Mouse (Mus musculus): ENCODE measurements around the gene Zdhhc14.

The Zdhhc14 gene

DNA sequence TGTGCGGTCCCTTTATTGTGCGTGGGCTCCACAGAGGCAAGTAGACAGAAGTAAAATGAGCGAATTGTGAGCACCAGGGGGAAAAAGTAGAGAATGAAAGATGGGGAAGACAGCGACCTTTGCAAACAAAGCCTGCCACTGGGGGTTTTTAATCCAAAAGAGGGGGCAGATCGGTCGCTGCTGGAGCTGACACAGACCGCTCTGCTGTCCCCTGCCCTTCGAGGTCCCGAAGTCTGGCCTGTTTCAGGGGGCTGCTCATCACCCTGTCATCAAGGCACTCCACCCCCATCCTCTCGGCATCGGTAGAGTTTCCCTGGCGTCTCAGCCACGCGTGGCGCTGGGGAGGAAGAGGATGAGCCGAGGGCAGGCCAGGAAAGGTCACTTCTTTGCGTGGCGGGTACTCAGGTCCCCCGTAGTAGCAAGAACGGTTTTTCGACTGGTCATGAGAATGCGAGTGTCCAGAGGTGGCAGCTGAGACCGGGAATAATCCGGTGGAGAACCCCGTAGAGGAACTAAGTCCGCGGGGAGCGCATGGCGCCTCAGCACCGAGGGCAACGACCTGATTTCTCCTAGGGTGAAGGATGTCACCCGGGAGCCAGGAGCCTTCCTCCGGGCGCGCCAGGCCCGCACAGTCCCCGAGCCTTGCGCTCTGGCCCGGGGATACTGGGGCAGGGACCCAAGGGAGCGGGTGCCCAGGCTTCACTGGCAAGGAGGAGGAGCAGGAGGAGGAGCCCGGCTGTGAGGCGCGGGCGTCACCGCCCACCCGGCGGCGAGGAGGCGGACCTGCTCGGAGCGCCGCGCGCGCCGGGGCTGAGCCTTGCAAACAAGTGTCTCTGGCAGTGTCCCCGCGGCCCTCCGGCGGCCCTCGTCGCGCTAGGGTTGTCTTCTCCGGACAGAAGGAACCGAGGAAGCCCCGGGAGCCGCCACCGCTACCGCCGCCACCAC lies at the start of gene Zdhhc14:
Gene Zdhhc14 (plus strand): TSS at position 757 of the 945 bp plus-strand sequence.
- peak; percentile 79 for DNase-seq (ENCODE audit: low read depth, low spot score)

DNA sequence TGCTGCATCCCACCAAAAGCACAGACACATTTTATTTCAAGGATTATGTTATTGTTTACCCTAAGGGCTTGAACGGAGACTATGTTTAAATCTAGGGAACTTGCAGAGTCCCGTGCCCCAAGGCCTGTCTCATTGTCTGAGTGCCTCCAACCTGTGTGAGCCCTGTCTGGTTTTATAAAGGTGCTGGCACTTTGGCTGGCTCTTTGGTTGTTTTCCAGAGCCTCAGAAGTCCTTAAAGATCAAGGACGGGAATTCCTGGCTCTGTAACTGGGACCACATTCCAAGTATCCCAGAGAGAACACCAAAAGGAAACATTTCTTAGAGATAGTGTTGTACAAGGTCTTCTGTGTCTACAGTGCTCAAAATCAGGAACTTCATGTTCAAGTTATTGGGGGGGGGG lies 49.1 kb upstream of the Zdhhc14 start:
- DNase-seq (ENCODE audit: low read depth, low spot score): no peak

DNA sequence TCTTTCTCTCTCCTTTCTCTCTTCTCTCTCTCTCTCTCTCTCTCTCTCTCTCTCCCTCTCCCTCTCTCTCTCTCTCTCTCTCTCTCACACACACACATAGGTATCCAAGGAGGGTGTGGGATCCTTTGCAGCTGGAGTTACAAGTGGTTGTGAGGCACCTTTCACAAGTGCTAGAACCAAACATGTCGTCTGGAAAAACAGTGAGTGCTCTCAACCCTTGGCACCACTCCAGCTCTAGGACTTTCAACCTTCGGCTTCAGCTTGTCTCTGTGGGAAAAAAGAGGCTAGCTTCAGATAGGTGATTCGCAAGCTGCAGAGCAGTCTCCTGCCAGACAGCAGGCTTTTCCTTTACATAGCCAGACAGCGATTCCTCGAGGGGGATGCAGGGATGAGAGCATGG lies 48.6 kb upstream of the Zdhhc14 start:
- DNase-seq (ENCODE audit: low read depth, low spot score): no peak

DNA sequence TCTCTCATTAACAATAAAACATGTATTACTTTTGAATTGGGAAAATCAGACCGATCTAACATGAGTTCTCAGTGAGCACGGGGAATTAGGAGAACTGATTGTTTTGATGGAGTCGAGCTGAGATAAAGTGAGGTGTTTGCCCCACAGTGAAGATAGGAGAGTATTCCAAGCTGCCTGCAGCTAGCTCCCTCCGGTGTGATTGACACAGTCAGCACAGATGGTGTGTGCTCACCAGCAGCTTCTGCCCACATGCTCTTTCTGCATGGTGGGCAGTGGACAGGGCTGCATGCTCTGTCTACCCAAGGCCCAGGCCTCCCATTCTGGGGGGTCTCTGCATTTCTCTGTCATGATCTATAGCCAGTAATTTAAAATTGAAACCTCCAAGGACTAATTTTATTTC lies 38.7 kb upstream of the Zdhhc14 start:
- DNase-seq (ENCODE audit: low read depth, low spot score): no peak

DNA sequence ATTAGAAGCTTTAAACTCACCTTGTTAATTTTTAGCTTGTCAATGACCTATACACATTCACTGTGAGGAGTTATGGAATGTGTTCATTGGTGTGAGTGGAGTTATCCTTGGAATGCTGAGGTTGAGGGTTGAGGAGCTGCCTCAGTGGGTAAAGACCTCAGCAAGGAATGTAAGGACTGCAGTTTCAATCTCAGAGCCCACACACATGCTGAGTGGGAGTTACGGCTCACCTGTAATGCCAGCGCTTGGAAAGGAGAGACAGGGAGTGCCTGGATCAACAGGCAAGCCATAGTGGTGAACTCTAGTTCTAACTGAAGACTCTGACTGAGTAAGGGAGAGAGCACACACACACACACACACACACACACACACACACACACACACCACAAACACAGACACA lies 28.4 kb upstream of the Zdhhc14 start:
- no peak for DNase-seq (ENCODE audit: low read depth, low spot score)

DNA sequence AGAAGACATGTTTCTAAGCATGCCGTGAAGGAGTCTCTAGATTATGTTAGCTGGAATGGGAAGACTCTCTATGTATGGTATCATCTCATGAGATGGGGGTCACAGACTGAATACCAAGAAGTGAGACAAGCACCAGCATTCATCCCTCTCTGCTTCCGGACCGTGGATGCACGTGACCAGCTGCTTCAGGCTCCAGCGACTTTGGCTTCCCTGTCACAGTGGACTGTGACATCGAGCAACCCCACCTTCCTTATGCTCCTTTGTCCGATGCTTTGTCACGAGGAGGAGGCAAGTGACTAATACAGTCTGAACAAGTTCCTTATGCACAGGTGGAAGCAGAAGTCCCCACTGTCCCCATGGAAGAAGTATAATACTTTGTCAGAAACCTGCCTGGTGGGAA lies 25.6 kb upstream of the Zdhhc14 start:
- DNase-seq (ENCODE audit: low read depth, low spot score): no peak

DNA sequence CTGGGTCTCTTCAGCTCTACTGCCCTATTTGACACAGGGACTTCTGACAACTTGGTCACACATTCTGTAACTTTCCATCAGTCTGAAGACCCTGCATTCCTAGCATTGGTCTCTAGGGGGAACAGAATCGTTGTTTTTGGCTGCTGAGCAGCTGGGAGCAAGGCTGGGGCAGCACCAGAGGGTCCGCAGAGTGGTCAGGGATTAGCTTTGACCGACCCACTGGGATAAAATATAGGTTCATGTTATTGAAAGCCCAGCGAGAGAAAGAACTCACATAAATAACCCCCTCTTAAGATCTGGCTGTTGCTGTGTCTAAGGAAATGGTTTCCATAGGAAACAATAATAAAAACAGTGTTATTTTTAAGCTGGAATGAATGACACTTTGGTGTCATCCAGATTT lies 25.2 kb upstream of the Zdhhc14 start:
- no peak for DNase-seq (ENCODE audit: low read depth, low spot score)

DNA sequence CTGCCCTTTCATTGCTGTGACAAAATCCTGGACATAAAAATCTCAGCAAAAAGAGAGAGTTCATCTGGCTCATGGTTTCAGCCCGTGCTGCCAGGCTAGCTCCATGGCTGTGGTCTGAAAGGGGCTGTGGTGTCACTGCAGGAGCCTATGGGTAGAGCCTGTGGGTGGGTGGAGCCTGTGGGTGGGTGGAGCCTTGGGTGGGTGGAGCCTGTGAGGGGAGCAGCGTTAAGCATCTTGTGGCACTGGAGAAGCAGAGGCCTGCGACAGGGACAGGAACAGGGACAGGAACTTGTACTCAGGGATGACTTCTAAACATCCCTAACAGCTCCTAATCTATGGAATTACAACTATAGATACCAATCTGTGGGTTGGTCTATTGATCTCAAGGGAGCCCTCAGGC lies 20.1 kb upstream of the Zdhhc14 start:
- no peak for DNase-seq (ENCODE audit: low read depth, low spot score)

DNA sequence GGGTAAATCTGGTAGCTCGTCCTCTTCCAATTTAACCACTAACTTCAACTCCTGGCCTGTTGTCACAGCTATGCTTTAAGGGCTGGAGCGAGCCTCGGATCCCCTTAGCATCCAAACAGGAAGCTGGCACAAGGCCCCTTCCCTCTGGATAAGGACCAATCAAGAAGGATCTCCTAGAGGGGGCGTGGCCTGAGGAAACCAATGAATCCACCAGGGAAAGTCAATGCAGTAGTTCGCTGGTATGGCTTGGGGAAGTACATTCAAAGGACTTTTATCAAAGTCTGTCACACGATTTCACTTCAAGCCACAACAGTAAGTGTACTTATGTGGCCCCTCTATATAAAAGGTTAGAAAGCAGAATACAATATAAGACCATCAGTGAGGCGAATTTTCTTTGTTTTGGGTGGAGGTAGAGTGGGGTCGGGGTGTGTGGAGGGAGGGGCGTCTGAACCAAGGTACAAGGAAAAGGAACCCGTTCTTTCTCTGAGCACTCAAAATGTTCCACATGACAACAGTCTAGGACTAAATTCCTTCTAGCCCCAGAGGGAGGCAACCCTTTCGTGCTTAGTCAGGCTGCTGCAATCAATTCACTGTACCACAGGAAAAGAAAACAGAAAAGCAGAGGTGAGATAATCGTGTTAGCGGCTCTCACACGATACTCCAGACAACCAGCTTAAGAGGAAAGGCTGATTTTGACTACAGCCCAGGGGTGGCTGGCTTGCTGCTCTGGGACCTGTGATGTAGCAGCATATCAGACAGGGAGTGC lies 16.2 kb upstream of the Zdhhc14 start:
- DNase-seq (ENCODE audit: low read depth, low spot score): no peak

DNA sequence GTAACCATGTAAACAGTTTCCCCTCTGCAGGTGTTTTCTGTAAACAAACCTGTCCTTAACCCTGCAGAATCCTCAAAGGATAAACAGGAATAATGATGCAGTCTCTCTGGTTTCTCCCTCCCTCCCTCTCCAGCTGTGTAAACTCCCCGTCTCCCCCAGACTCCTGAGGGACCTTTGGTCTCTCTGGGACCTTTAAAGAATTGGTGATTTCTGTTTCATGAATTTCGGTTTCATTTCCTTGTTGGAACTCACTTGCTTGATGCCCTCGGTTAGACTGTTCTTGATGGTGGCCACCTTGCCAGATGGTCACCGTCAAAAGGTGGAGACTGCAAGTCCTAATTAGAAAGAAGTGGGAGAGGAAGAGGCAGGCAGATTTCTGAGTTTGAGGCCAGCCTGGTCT lies 8.9 kb upstream of the Zdhhc14 start:
- no peak for DNase-seq (ENCODE audit: low read depth, low spot score)

DNA sequence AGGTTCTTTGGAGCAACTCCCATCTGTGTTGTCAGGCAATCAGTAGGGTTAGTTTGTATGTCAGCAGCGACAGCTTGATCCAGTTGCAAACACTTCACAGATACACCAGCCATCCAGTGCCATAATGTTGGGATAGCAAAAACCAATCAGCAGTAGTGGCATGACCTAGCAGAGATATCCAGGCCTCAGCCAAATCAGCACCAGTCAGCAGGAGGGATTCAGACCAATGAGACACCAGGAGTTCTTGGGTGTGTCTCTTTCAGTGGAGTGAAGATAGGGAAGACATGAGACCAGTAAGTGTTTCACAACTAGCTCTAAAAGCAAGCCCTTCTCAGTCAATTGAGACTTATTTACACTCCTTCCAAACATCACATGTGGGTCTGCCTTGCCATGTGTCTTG lies 7.7 kb upstream of the Zdhhc14 start:
- DNase-seq (ENCODE audit: low read depth, low spot score): no peak

DNA sequence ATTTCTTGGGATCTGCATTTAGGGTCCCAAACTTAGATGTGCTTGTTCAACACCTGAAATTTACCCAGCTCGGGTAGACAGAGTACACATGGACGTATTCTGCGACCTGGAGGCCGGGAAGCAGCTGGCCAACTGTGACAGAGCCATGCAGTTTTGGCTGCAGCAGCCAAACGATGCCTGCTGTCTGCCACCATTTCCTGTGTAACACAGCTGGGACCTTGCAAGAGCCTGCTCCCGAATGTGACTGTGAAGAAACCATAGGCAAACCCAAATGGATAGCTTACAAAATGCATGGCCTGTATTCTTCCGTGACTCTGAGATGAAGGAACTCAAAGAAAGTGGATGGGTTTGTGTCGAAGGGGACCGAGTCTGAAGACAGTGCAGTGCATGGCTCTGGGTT lies 4.2 kb upstream of the Zdhhc14 start:
- no peak for DNase-seq (ENCODE audit: low read depth, low spot score)

DNA sequence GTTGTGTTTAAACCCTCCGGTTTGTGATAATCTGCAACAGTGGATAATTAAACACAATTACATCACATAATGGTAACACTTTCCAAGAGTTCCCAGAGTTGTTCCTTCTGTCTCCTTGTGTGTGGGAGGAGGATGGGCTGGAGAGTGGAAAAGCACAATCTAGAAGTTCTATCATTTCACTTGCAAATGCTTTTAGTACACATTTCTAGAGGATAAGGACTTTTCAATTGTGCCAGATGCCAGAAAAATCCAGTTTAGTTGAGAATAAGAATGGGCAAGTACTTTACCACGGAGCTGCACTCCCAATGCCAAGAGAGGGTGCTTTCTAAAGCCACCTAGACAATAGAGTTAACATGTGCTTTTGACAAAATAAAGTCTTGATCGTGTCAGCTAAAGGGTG lies 2.0 kb upstream of the Zdhhc14 start:
- DNase-seq (ENCODE audit: low read depth, low spot score): no peak

DNA sequence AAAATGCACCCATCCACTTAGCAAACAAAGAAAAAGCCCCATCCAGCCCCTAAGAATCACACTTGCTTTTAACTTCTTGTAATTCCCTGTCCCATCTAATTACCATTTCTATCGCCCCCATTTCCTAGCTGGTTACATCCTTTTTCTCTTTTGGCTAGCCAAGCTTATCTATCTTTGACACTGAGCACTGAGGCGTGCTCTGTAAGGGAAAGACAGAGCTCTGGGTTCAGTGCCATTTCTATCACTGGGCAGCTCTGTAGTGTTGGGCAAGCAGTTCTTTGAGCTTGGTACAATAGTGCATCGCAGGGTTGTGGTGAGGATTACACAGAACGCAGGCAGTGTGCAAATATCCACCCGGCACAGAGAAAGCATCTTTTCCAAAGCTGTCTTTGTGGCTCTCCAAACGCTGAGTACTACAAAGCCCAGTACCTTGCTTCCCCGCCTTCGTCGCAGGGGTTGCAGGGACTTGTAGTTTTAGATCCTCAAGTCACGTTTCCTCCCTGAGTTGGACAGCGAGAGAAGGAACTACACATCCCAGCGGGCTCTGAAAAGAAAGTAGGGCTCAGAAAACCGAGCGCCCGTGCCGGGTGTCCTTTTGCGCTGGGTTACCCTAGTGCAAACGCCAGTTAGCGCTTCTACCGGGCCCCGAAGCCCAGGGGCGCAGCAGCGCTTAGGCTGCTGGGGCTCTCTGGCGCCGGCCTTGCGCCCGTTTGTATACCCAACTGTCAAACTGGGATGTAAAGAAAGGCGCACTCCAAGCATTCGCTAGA lies 1.1 kb upstream of the Zdhhc14 start:
- peak; percentile 86 for DNase-seq (ENCODE audit: low read depth, low spot score)

DNA sequence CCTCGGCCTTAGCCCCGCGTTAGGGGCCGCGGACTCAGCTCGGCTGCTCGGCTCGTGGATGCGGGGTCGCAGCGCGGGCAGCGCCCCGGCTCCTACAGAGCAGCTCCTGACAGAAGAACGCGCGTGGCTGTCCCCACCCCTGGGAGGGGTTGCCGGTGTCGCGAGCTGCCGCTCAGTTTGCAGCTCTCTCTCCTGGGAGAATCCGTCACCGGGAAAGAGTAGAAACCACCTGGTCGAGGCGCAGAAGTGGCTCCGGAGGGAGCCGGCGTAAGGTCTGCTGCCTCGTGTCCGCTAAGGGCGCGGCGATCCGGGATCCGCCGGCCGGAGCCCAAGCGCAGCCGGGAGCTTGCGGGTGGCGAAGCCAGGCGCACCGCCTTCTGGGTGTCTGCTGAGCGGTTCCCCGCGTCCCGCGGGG lies 396 bp downstream of the Zdhhc14 start:
- DNase-seq (ENCODE audit: low read depth, low spot score): no peak

DNA sequence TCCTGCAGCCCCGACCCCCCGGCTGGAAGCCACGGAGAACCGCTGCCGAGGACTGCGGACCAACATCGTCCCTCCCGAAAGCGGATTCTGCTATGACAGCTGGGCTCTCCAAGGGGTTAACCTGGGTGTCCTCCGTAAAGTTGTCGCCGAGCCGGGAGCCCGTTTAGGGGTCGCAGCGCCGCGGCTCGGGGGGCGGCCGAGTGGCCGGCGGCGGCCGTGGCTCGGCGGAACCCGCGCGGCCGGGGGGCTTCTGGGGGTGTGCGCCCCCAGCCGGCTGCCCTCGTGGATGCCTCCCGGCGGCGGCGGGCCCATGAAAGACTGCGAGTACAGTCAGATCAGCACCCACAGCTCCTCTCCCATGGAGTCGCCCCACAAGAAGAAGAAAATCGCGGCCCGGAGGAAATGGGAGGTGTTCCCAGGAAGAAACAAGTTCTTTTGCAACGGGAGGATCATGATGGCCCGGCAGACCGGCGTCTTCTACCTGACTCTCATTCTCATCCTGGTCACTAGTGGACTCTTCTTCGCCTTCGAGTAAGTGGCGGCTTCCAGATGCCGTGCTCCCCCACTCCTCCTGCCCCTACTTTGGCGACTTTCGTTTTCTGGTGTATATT lies 909 bp downstream of the Zdhhc14 start:
- no peak for DNase-seq (ENCODE audit: low read depth, low spot score)

DNA sequence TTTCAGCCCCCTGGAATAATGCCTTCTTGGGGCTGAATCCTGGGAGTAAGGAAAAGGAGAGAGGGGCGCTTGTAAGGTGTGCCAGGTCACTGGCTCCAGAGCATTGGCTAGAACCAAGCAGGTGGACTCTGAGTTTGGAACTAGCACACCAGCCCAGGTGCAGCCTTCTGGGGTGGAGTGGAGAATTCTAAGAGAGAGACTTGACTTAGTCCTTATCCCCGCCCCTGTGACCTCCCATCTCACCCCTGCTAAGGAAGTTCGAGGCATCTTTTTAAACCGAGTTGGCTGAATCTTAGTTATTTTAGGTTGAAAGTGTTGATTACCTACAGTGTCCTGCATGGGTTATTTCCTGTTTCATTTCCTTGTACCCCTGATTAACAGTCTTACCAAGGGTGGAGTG lies 1.5 kb downstream of the Zdhhc14 start:
- no peak for DNase-seq (ENCODE audit: low read depth, low spot score)

DNA sequence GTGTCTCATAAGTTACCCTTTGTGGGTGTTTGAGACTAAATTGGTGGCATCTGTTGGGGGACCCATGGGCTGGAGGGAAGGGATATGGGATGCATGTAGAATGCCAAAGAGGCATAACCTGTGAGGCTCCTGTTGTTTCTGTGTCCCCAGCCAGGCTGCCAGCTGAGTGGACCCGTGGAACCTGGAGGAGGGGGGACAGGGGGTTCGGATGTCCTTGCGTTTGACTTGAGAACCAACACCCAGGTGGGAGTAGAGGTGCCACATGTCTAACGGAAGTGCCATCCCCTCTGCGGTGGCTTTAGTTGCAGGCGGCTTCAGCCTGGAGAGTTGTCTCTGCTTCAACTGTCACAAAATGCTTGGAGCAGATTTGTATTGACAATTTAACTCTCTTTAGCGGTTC lies 2.5 kb downstream of the Zdhhc14 start:
- no peak for DNase-seq (ENCODE audit: low read depth, low spot score)

DNA sequence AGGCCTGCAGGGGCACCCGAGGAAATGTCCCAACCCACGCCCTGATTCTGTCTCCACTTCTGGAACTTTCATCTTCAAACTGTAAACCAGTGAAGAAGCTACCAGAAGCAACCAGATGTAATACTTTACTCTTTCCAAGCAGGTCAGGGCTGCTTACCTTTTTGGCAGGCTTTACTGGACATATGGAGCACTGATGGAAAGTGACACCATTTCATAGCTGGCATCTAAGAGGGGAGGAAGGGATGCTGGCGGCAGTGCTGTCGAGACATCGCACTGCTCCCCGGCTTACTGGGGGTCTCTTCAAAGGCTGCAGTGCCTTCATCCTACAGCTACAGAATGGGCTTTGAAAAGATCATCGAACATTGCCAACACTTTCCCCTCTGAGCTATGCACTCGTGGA lies 5.3 kb downstream of the Zdhhc14 start:
- no peak for DNase-seq (ENCODE audit: low read depth, low spot score)

DNA sequence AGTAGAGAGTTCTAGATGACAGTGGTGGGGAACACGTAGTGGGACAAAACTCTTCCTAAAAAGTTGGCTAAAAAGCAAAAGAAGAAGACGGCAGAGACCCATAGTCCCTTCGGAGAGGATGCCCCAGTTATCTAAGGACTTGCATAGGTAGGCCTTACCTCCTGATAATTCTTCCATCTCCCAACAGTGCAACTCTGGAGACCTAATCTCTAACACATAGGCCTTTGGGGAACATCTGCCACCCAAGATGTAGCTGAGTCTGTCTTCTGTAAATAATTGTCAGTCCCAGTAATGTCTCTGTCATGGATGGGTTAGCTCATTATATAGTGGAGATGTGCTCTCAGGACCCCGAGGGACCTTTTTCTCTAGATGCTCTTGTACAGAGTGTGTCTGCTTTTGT lies 6.6 kb downstream of the Zdhhc14 start:
- no peak for DNase-seq (ENCODE audit: low read depth, low spot score)

DNA sequence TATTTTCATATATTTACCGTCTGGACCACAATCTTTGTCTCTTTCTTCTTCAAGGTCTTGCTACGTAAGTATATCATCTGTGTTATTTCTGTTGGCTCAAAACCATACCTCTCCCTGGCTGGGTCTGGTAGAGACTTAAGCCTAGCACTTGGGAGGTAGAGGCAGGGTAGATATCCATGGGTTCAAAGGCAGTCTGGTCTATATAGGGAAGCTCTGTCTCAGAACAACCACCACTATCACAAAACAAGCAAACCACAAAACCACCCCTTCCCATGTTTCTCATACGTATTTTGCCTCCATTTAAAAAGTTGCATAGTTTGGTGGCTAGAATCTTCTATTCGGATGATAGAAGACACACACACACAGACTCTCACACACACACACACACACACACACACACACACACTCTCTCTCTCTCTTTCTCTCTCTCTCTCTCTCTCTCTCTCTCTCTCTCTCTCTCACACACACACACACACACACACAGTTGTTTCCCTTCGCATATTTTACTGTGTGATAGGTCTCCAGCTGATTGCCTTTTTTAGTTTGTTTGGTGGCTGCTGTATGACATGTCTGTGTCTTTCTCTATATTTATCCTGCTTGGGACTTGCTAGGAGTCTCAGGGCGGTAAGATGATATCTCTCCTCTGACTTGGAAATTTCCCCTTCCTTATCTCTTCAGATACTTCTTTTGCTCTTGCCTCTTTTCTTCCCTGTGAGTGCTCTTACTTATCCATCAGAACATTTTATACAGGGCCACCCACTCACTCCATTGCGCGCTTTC lies 11.8 kb downstream of the Zdhhc14 start:
- no peak for DNase-seq (ENCODE audit: low read depth, low spot score)
